Mouse (Mus musculus) heart, embryonic 16.5 days (tissue): ENCODE results near the gene Cyp46a1. TPM values are rescaled to one million over a fixed set of nuclear protein-coding genes. Genes with fewer than 3 reads are reported as not detected.

Source experiments
- ATAC-seq: fragments of 200-750 bp; cut with Nextera tagmentation; replicated peaks from 2 replicates; pipeline ENCODE4 v1.8.0; 2017; ENCODE audit warnings: moderate number of reproducible peaks; ENCODE audit not compliant: insufficient read depth, low FRiP score; ENCODE audit errors: extremely low read depth
- H3K27ac ChIP-seq: fragments of 300-500 bp; sonication (generic); 2 replicates; pipeline ENCODE4 v1.5.1; 2014; ENCODE audit warnings: mild to moderate bottlenecking, low read length, control low read depth, moderate library complexity
- H3K27me3 ChIP-seq: fragments of 300-500 bp; sonication (generic); 2 replicates; pipeline ENCODE4 v1.6.1; 2014; ENCODE audit warnings: low read length, mixed read lengths; ENCODE audit not compliant: control insufficient read depth, insufficient read depth
- H3K36me3 ChIP-seq: fragments of 300-500 bp; sonication (generic); 2 replicates; pipeline ENCODE4 v1.6.1; 2014; ENCODE audit not compliant: control insufficient read depth, insufficient read depth
- H3K4me1 ChIP-seq: fragments of 300-500 bp; sonication (generic); 2 replicates; pipeline ENCODE4 v1.6.1; 2014; ENCODE audit warnings: low read length, mixed read lengths; ENCODE audit not compliant: control insufficient read depth, insufficient read depth
- H3K4me2 ChIP-seq: fragments of 300-500 bp; sonication (generic); 2 replicates; pipeline ENCODE4 v1.6.1; 2014; ENCODE audit warnings: low read depth, mild to moderate bottlenecking, control low read depth, low read length
- H3K4me3 ChIP-seq: fragments of 300-500 bp; sonication (generic); 2 replicates; pipeline ENCODE4 v1.5.1; 2014; ENCODE audit warnings: mild to moderate bottlenecking, control low read depth, low read length
- H3K9ac ChIP-seq: fragments of 300-500 bp; sonication (generic); 2 replicates; pipeline ENCODE4 v1.6.1; 2014; ENCODE audit warnings: low read length, control low read depth
- H3K9me3 ChIP-seq: fragments of 300-500 bp; sonication (generic); replicated peaks from 2 replicates; pipeline ENCODE4 v1.6.1; 2016; ENCODE audit warnings: low read length; ENCODE audit not compliant: control insufficient read depth
- WGBS: fragments of 180-500 bp; shearing (Covaris S2); extraction: QIAGEN DNeasy Blood & Tissue Kit; methylation state at CpG from one replicate; pipeline ENCODE4 v1.1.7; 2014; 5-methylcytosine and 5-hydroxymethylcytosine counted together
- polyA plus RNA-seq: library from polyadenylated mRNA; unstranded; fragments of >200 nt; fragmentation: Nextera tagmentation; extraction: Ambion mirVana; gene quantifications from 2 replicates; pipeline ENCODE4 v1.2.1, GENCODE M21; 2015

The Cyp46a1 gene
- polyA plus RNA-seq, 1 experiment from 2014 or later = 4.9 TPM

- H3K27me3 ChIP-seq = no peaks in the 10 kb centered on the region
- peak overlapping the region; percentile 15; the same call in 1 of the 2 replicates for H3K9ac ChIP-seq
- peak; percentile 79 for ATAC-seq
- H3K9me3 ChIP-seq = no peaks in the 10 kb centered on the region; the same call in 1 of the 2 replicates
- WGBS = 27% methylated on average over 13 of the region's 13 CpGs
- no peak overlapping the region for H3K4me3 ChIP-seq
- H3K36me3 ChIP-seq = no peaks in the 10 kb centered on the region
- H3K27ac ChIP-seq = peak overlapping the region; percentile 78
- peaks cover 16% of the 10 kb centered on the region for H3K4me1 ChIP-seq
- H3K4me2 ChIP-seq = peak overlapping the region; percentile 28
Measured at GRCm38 (mm10) chr12:108386476-108387232, 52.5 kb downstream of the Cyp46a1 start.

DNA sequence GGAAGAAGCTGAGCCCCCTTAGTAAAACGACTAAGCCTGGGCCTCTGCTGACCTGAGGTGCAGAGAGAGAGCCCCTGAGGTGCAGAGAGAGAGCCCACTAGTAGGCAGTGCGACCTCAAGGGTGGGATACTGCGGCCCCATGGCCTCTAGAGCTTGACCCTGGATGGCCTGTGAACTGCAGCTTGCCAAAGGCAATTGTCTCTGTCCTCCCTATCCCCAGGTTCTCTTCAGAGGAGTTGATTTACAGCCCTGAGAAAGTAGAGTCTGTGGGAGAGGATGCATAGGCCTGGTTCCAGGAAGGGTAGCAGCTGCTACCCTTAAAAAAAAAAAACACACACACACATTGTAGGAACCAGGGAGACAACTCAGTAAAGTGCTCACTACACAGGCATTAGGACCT lies 55.5 kb downstream of the Cyp46a1 start:
- H3K27me3 ChIP-seq = no peaks in the 10 kb centered on the region
- no peak overlapping the region for H3K27ac ChIP-seq
- 57% methylated on average over 3 of the region's 3 CpGs for WGBS
- no peaks in the 10 kb centered on the region for H3K36me3 ChIP-seq
- no peaks in the 10 kb centered on the region for H3K9me3 ChIP-seq
- no peak overlapping the region for H3K4me3 ChIP-seq
- no peak overlapping the region for H3K9ac ChIP-seq
- no peak overlapping the region for H3K4me2 ChIP-seq
- H3K4me1 ChIP-seq = peaks cover 38% of the 10 kb centered on the region
- ATAC-seq = no peak

- Histone ChIP-seq H3K36me3 (no peaks in the 10 kb centered on the region), H3K27ac (peak overlapping the region; percentile 73), H3K9me3 (no peaks in the 10 kb centered on the region), H3K4me2 (no peak overlapping the region), H3K27me3 (no peaks in the 10 kb centered on the region), H3K4me1 (peaks cover 22% of the 10 kb centered on the region), H3K9ac (peak overlapping the region; percentile 43; the same call in 1 of the 2 replicates), H3K4me3 (no peak overlapping the region)
- 0 out of 2 replicates have a peak, but pooled peaks have one; percentile 19 for ATAC-seq
- 61% methylated on average over 12 of the region's 12 CpGs for WGBS
Measured at GRCm38 (mm10) chr12:108392254-108393044, 58.3 kb downstream of the Cyp46a1 start.

DNA sequence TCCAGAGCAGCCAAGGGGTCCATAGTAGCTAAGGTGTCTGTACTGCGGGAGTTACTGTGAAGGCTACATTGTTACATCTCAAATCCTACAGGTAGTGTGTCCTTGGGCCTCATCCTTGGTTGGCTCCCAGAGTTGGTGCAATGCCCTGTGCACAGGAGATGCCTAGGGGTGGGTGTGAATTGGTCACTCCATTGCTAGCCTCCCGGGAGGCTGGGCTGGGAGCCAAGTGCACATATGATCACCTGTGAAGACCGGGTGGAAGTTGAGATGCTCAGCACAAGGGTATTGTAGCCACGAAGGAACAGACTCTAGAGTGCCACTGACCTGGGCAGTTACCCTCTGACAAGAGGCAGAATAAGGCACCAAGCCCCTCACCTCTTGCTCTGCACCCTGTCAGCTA lies 58.9 kb downstream of the Cyp46a1 start:
- 54% methylated on average over 4 of the region's 4 CpGs for WGBS
- H3K9me3 ChIP-seq = no peaks in the 10 kb centered on the region
- H3K4me3 ChIP-seq = no peak overlapping the region
- H3K9ac ChIP-seq = peak overlapping the region; percentile 43
- H3K27ac ChIP-seq = peak overlapping the region; percentile 73
- no peaks in the 10 kb centered on the region for H3K27me3 ChIP-seq
- H3K4me1 ChIP-seq = peaks cover 22% of the 10 kb centered on the region
- ATAC-seq = no peak
- H3K4me2 ChIP-seq = no peak overlapping the region
- no peaks in the 10 kb centered on the region for H3K36me3 ChIP-seq

- Histone ChIP-seq H3K36me3 (no peaks in the 10 kb centered on the region), H3K4me3 (no peak overlapping the region), H3K9ac (peak overlapping the region; percentile 43), H3K27me3 (no peaks in the 10 kb centered on the region), H3K4me2 (no peak overlapping the region), H3K4me1 (peaks cover 22% of the 10 kb centered on the region), H3K9me3 (no peaks in the 10 kb centered on the region), H3K27ac (peak overlapping the region; percentile 73)
- WGBS = 40% methylated on average over 4 of the region's 4 CpGs
- peak; percentile 90 for ATAC-seq
Measured at GRCm38 (mm10) chr12:108393637-108394036, 59.5 kb downstream of the Cyp46a1 start.

GRCm38 (mm10) chr12:108394534-108395284 lies 60.5 kb downstream of the Cyp46a1 start:
- H3K27ac ChIP-seq = no peak overlapping the region
- no peaks in the 10 kb centered on the region for H3K27me3 ChIP-seq
- H3K36me3 ChIP-seq = no peaks in the 10 kb centered on the region
- no peak overlapping the region for H3K9ac ChIP-seq
- H3K9me3 ChIP-seq = no peaks in the 10 kb centered on the region
- no peak overlapping the region for H3K4me3 ChIP-seq
- H3K4me1 ChIP-seq = peaks cover 22% of the 10 kb centered on the region
- no peak overlapping the region for H3K4me2 ChIP-seq
- WGBS = 88% methylated on average over 17 of the region's 17 CpGs
- ATAC-seq = no peak

DNA sequence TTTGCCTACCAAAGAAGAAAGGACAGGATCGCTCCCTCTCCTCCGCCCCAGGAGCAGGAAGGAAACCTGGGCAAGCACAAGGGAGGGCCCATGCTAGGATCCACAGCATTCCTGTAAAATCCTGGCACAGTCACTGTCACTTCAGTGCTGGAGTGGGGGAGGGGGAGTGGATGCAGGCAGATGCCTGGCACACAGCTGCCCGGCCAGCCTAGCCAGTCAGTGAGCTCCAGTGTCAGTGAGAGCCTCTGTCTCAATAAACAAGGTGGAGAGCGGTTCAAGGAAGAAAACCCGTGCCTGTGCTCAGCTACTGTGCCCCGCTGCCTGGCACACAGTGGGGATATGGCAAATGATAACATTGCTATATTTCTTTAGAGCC lies 61.1 kb downstream of the Cyp46a1 start:
- 82% methylated on average over 6 of the region's 6 CpGs for WGBS
- no peak for ATAC-seq
- no peak overlapping the region for H3K4me2 ChIP-seq
- no peak overlapping the region for H3K9ac ChIP-seq
- no peak overlapping the region for H3K4me3 ChIP-seq
- no peaks in the 10 kb centered on the region for H3K36me3 ChIP-seq
- no peaks in the 10 kb centered on the region for H3K9me3 ChIP-seq
- no peak overlapping the region for H3K27ac ChIP-seq
- no peaks in the 10 kb centered on the region for H3K27me3 ChIP-seq
- peaks cover 22% of the 10 kb centered on the region for H3K4me1 ChIP-seq

DNA sequence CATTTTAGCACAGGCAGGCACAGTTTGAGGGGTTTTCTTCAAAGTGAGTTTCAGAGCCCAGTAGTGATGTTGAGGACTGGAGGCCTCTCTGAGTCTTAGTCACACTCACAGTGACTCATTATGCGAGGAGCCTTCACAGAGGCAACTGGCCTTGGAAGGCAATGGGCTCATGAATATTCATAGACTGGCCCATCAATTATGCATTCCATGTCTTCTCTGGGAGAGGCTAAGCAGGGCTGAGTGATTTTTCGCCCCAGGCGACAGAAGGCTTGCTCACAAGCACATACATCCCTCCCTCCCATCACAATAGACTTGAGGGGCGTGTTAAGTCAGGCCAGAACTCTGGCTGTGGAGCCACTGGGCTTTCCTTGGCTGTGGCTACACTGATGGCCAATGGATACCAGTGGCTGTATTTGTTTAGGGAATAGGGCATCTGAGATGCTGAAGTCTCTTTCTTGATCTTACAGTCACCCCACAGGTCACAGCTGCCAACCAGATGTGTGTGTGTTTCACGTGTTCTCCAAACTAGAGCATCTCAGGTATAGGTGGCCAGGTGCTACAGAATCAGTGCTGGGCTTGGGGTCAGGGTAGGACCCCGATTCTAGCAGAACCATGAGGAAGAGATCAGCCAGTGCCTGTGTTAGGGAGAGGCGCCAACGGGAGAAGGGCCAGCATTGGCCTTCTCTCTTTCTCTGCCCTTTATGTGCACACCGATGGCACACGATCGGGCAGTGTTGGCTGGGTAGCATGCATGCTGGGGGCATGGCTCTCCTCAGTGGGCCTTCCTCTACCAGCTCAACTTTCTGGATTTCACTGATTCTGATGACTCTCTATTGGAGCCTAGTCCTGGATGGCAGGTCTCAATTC lies 62.1 kb downstream of the Cyp46a1 start:
- no peaks in the 10 kb centered on the region for H3K36me3 ChIP-seq
- H3K27me3 ChIP-seq = no peaks in the 10 kb centered on the region
- H3K4me1 ChIP-seq = peaks cover 22% of the 10 kb centered on the region
- H3K4me3 ChIP-seq = no peak overlapping the region
- WGBS = 86% methylated on average over 11 of the region's 11 CpGs
- no peak for ATAC-seq
- H3K9me3 ChIP-seq = no peaks in the 10 kb centered on the region
- no peak overlapping the region for H3K4me2 ChIP-seq
- no peak overlapping the region for H3K27ac ChIP-seq
- H3K9ac ChIP-seq = no peak overlapping the region
